Comparison of ENCODE assay signal across 8 mouse cellular contexts in genomic region chr8:126585561-126586031, GRCm38 (mm10). TPM values are rescaled to one million over a fixed set of nuclear protein-coding genes. Genes with fewer than 3 reads are reported as not detected.
DNase-seq lines count a peak whose midpoint lies in the region; ATAC-seq lines count a peak whose summit lies in the region.

No protein-coding gene starts in this region.

- peak; percentile 30 for DNase-seq in adrenal gland, postnatal 10 days
- no peak for DNase-seq in adrenal gland, postnatal 14 days
- peak; percentile 60 to 64 for DNase-seq in right cerebral cortex, adult 2 months (ENCODE audit: low spot score in 2 of 2)
- no peak for DNase-seq in right cerebral cortex, postnatal 4 days
- DNase-seq in hindbrain, embryonic 14.5 days (ENCODE audit: low spot score): no peak
- no peak for DNase-seq in midbrain, embryonic 11.5 days (ENCODE audit: low spot score, missing footprints)
- peak; percentile 56 for DNase-seq in thymus, postnatal 14 days
- no peak for DNase-seq in yolk sac, embryonic 10.5 days (ENCODE audit: low spot score)

- ATAC-seq in hindbrain, embryonic 14.5 days (ENCODE audit: low FRiP score): no peak
- ATAC-seq in midbrain, embryonic 11.5 days (ENCODE audit: low FRiP score): no peak

- H3K9me3 ChIP-seq in hindbrain, embryonic 14.5 days (ENCODE audit: control insufficient read depth, low read length): no peaks in the 10 kb centered on the region
- H3K9me3 ChIP-seq in midbrain, embryonic 11.5 days (ENCODE audit: control insufficient read depth, low read length): no peaks in the 10 kb centered on the region

- no peak overlapping the region for H3K9ac ChIP-seq in hindbrain, embryonic 14.5 days
- H3K9ac ChIP-seq in midbrain, embryonic 11.5 days (ENCODE audit: low read length): no peak overlapping the region

- no peak overlapping the region for H3K27ac ChIP-seq in hindbrain, embryonic 14.5 days
- 0 out of 2 replicates have a peak overlapping the region, but pooled peaks have one; percentile 28 for H3K27ac ChIP-seq in midbrain, embryonic 11.5 days (ENCODE audit: low read depth, low read length)

- H3K27me3 ChIP-seq in hindbrain, embryonic 14.5 days (ENCODE audit: control insufficient read depth, insufficient read depth, low read length): no peaks in the 10 kb centered on the region
- H3K27me3 ChIP-seq in midbrain, embryonic 11.5 days (ENCODE audit: control insufficient read depth, insufficient read depth, low read length): no peaks in the 10 kb centered on the region

- H3K4me3 ChIP-seq in hindbrain, embryonic 14.5 days (replicated peaks; ENCODE audit: low read length): no peak overlapping the region
- H3K4me3 ChIP-seq in midbrain, embryonic 11.5 days (ENCODE audit: low read depth, low read length): no peak overlapping the region

- H3K4me1 ChIP-seq in hindbrain, embryonic 14.5 days (replicated peaks; ENCODE audit: control insufficient read depth, insufficient read depth, low read length): peaks cover 66% of the 10 kb centered on the region
- H3K4me1 ChIP-seq in midbrain, embryonic 11.5 days (ENCODE audit: control insufficient read depth, insufficient read depth, low read length): peaks cover 38% of the 10 kb centered on the region

- H3K4me2 ChIP-seq in hindbrain, embryonic 14.5 days (replicated peaks): peak overlapping the region; percentile 100
- no peak overlapping the region for H3K4me2 ChIP-seq in midbrain, embryonic 11.5 days

- 54% methylated on average over 9 of the region's 9 CpGs for WGBS in hindbrain, embryonic 14.5 days
- WGBS in midbrain, embryonic 11.5 days: 75% methylated on average over 9 of the region's 9 CpGs

- peaks cover 27% of the 10 kb centered on the region; the same call in 1 of the 2 replicates for H3K36me3 ChIP-seq in hindbrain, embryonic 14.5 days (replicated peaks; ENCODE audit: control insufficient read depth, insufficient read depth)
- no peaks in the 10 kb centered on the region for H3K36me3 ChIP-seq in midbrain, embryonic 11.5 days (ENCODE audit: control insufficient read depth, insufficient read depth, low read length)

RNA-seq across cellular contexts. Expression of gene Irf2bp2, which starts 8.2 kb away (rescaled TPM):
- total RNA-seq in adrenal gland, postnatal 10 days (2021): 100 to 1,000 TPM in 1 of 2 experiments, 10 to 100 TPM in 1; 91.0 to 110 TPM
- total RNA-seq in adrenal gland, postnatal 14 days (2021): 97.2 and 105 TPM in 2 replicates
- polyA plus RNA-seq in hindbrain, embryonic 14.5 days (2014; fragmentation: Nextera tagmentation; extraction: Ambion mirVana): 7.2 and 7.4 TPM in 2 replicates
- 4.4 and 4.5 TPM in 2 replicates for polyA plus RNA-seq in midbrain, embryonic 11.5 days (2014; fragmentation: Nextera tagmentation; extraction: Ambion mirVana)

Comparison
In these comparisons a context has a peak if more than half of its experiments do, and no peak if none do; other contexts are left out.
1. DNase-seq: peak in adrenal gland, postnatal 10 days (single experiment), right cerebral cortex, adult 2 months (2 of 2) and thymus, postnatal 14 days (single experiment); none in adrenal gland, postnatal 14 days (single experiment), right cerebral cortex, postnatal 4 days (single experiment), hindbrain, embryonic 14.5 days (single experiment), midbrain, embryonic 11.5 days (single experiment) and yolk sac, embryonic 10.5 days (single experiment).